9 mouse cellular contexts compared by ENCODE assay signal in the genomic region with DNA sequence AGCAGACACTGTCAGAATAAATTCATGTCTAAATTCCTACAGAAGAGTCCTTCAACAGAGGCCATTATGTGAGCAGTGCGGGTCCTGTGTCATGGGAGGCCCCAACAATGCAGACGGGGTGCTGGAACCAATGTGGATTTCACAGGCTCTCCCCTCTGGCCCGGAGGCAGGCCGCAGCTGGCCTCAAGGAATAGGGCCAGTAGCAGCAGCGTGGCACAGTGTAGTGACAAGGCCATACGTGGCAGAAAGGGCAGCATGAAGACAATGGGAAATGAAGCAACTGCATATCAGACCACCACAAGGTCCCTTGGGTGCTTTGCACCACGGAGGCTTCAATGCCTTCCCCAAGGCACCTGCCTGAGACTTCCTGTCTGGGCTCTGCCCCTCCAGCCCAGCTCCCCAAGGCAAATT.
DNase-seq lines count a peak whose midpoint lies in the region; ATAC-seq and TF ChIP-seq lines count a peak whose summit lies in the region.
"Had no signal": no experiment of that assay in that cellular context is flagged by ENCODE, and none has a peak within 500 bp of the region (broad histone marks: within the 10 kb centered on the region; RNA-seq: fewer than 3 reads in every experiment).

No protein-coding gene starts in this region.

- no peak for DNase-seq in kidney, postnatal 0 days (ENCODE audit: low spot score)
- DNase-seq in kidney, postnatal 36 days, result no peak
- DNase-seq in embryo, embryonic 11 days, result peak; percentile 64
- no peak for DNase-seq in left cerebral cortex, postnatal 10 days (ENCODE audit: extremely low spot score in 1 of 2, low spot score in 2 of 2)
- DNase-seq in kidney, adult 8-10 months, result no peak
- DNase-seq: kidney, postnatal 10 days had no signal

- no peaks in the 10 kb centered on the region for H3K27me3 ChIP-seq in kidney, postnatal 0 days (ENCODE audit: insufficient read depth, low read length)
- no peaks in the 10 kb centered on the region for H3K27me3 ChIP-seq in limb, embryonic 12.5 days
- no peaks in the 10 kb centered on the region for H3K27me3 ChIP-seq in stomach, embryonic 15.5 days (replicated peaks)
- H3K27me3 ChIP-seq in intestine, embryonic 15.5 days (replicated peaks), result no peaks in the 10 kb centered on the region

- WGBS in kidney, postnatal 0 days, result 65% methylated on average over 7 of the region's 7 CpGs
- 61% methylated on average over 7 of the region's 7 CpGs for WGBS in limb, embryonic 12.5 days
- WGBS in stomach, embryonic 15.5 days, result 68% methylated on average over 7 of the region's 7 CpGs
- WGBS in intestine, embryonic 15.5 days, result 65% methylated on average over 7 of the region's 7 CpGs

- intact Hi-C loops in left cerebral cortex, postnatal 10 days (cut with DNase I), result no loop called here

- H3K4me3 ChIP-seq in kidney, postnatal 0 days (replicated peaks; ENCODE audit: low read depth, low read length), result no peak overlapping the region
- no peak overlapping the region for H3K4me3 ChIP-seq in limb, embryonic 12.5 days (replicated peaks)
- H3K4me3 ChIP-seq in stomach, embryonic 15.5 days (replicated peaks), result no peak overlapping the region
- no peak overlapping the region for H3K4me3 ChIP-seq in intestine, embryonic 15.5 days (replicated peaks)

- peaks cover 4% of the 10 kb centered on the region for H3K4me1 ChIP-seq in kidney, postnatal 0 days (replicated peaks; ENCODE audit: insufficient read depth, low read length)
- peaks cover 20% of the 10 kb centered on the region for H3K4me1 ChIP-seq in limb, embryonic 12.5 days (replicated peaks)
- H3K4me1 ChIP-seq in stomach, embryonic 15.5 days, result peaks cover 6% of the 10 kb centered on the region; the same call in 1 of the 2 replicates
- peaks cover 6% of the 10 kb centered on the region for H3K4me1 ChIP-seq in intestine, embryonic 15.5 days (replicated peaks)

- no peak overlapping the region for H3K9ac ChIP-seq in kidney, postnatal 0 days (ENCODE audit: low read depth, low read length)
- H3K9ac ChIP-seq in limb, embryonic 12.5 days (replicated peaks), result 0 out of 2 replicates have a peak overlapping the region, but pooled peaks have one; percentile 24
- no peak overlapping the region for H3K9ac ChIP-seq in stomach, embryonic 15.5 days
- no peak overlapping the region for H3K9ac ChIP-seq in intestine, embryonic 15.5 days

- no peak for TF ChIP-seq CTCF in kidney, postnatal 0 days (IDR thresholded peaks at IDR 0.05; ENCODE audit: low read depth)

- no peaks in the 10 kb centered on the region for H3K9me3 ChIP-seq in kidney, postnatal 0 days (replicated peaks; ENCODE audit: low read length)
- H3K9me3 ChIP-seq in limb, embryonic 12.5 days, result no peaks in the 10 kb centered on the region
- no peaks in the 10 kb centered on the region for H3K9me3 ChIP-seq in stomach, embryonic 15.5 days
- H3K9me3 ChIP-seq in intestine, embryonic 15.5 days, result no peaks in the 10 kb centered on the region

- ATAC-seq in kidney, postnatal 0 days (replicated peaks; ENCODE audit: low FRiP score, low read depth), result 0 out of 2 replicates have a peak, but pooled peaks have one; percentile 18
- ATAC-seq in limb, embryonic 12.5 days (ENCODE audit: insufficient number of reproducible peaks, insufficient read depth, low FRiP score, low TSS enrichment, low read depth), result 0 out of 2 replicates have a peak, but pooled peaks have one; percentile 50
- no peak for ATAC-seq in stomach, embryonic 15.5 days (ENCODE audit: insufficient read depth, low FRiP score, low read depth)
- ATAC-seq in intestine, embryonic 15.5 days, result no peak

- H3K4me2 ChIP-seq in kidney, postnatal 0 days (ENCODE audit: low read length), result no peak overlapping the region
- no peak overlapping the region for H3K4me2 ChIP-seq in limb, embryonic 12.5 days
- no peak overlapping the region for H3K4me2 ChIP-seq in stomach, embryonic 15.5 days
- no peak overlapping the region for H3K4me2 ChIP-seq in intestine, embryonic 15.5 days (replicated peaks)

- peaks cover 26% of the 10 kb centered on the region; the same call in 1 of the 2 replicates for H3K36me3 ChIP-seq in kidney, postnatal 0 days (ENCODE audit: insufficient read depth, low read length)
- H3K36me3 ChIP-seq in limb, embryonic 12.5 days, result peaks cover 84% of the 10 kb centered on the region
- peaks cover 17% of the 10 kb centered on the region for H3K36me3 ChIP-seq in stomach, embryonic 15.5 days
- peaks cover 8% of the 10 kb centered on the region for H3K36me3 ChIP-seq in intestine, embryonic 15.5 days

- H3K27ac ChIP-seq in kidney, postnatal 0 days, result peak overlapping the region; percentile 57; the same call in 1 of the 2 replicates
- H3K27ac ChIP-seq in limb, embryonic 12.5 days, result peak overlapping the region; percentile 71
- peak overlapping the region; percentile 33; the same call in 1 of the 2 replicates for H3K27ac ChIP-seq in stomach, embryonic 15.5 days
- H3K27ac ChIP-seq in intestine, embryonic 15.5 days, result no peak overlapping the region

Comparison
In these comparisons a context has a peak if more than half of its experiments do, and no peak if none do; other contexts are left out.
1. ATAC-seq: peak in kidney, postnatal 0 days (single experiment) and limb, embryonic 12.5 days (single experiment); none in stomach, embryonic 15.5 days (single experiment) and intestine, embryonic 15.5 days (single experiment).